Mouse (Mus musculus) naive thymus-derived CD4-positive, alpha-beta T cell, adult 2 months (primary cell): ENCODE results near the gene Timp3.

Experiments used
- DNase-seq: peaks from one replicate; pipeline ENCODE4 v3.0.0-alpha.2; 2011; ENCODE audit warnings: low read depth

Gene Timp3

DNA sequence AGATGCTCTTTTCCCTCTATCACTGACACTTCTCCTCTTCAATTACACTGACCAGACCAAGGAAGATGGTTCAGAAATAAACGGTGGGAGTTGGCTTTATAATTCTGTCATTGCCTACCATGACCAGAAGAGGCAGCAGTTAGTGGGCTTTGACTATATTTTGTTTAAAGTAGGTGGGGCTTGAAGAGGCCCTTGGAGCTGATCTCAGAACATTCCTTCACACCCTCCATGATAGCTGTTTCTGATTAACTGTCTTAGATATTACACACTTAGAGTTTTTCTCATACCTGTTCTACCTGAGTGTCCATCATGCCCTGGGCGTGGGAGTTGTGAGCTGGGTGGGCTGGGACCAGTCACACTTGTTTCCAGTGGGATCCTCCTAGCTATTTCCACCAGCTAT lies 28.5 kb downstream of the Timp3 start:
- no peak for DNase-seq

DNA sequence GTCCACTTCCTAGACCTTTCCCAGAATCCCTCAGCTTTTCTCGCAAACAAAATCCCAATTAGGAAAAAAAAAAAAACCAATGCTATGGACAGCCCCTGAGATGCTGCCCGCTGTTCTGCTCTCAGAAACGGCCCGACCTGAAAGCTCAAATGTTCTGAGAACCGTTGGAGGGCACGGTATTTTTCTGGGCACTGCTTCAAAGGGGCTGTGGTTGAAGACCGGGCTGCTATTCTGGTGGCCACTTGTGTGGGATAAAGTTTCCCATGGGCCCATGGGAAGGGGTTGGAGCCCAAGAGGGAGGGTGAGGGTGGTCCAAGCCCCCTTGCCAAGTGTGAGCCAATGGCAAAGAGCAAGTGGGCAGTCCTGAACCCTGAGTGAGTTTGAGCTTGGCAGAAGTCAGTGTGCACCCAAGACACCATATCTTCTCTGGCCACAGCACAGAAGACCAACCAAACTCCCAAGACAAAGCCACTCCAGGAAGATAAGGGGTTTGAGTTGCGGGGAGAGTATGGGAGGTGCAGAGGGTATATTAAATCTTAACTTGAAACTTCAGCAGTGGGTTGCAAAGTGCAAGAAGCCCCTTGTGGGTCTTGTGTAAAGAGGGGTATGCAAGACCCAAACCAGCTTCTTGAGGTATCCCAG lies 29.2 kb downstream of the Timp3 start:
- no peak for DNase-seq

DNA sequence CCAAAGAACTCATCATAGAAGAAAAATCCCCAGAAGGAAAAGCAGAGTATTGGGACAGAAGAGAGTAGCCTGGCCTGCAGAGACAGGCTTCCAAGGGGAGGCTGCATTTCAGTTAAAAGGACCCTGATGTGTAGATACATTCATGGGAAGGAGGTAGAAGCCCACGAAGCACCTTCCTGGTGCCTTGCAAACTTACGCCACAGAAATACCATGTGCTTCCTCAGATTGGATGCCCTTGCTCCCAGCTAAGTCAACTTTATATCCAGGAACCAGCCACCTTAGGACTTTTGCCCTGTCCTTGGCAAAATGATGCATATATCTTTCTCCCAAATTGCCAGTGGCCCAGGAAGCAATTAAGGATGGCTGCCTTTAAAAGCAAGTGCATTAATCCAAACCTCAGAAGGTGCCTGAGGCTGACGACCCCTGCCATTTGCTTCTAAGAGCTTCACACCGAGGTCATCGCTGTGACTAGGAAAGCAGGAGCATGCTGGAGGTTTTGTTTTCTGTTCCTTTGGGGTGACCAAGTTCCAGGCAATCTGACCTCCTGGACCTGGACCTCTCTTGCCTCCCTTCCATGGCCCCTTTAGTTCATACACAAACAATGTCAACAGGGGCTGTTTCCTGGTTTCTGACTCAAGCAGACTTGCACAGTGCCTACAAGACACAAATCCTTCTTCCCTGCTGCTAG lies 31.0 kb downstream of the Timp3 start:
- DNase-seq = no peak

DNA sequence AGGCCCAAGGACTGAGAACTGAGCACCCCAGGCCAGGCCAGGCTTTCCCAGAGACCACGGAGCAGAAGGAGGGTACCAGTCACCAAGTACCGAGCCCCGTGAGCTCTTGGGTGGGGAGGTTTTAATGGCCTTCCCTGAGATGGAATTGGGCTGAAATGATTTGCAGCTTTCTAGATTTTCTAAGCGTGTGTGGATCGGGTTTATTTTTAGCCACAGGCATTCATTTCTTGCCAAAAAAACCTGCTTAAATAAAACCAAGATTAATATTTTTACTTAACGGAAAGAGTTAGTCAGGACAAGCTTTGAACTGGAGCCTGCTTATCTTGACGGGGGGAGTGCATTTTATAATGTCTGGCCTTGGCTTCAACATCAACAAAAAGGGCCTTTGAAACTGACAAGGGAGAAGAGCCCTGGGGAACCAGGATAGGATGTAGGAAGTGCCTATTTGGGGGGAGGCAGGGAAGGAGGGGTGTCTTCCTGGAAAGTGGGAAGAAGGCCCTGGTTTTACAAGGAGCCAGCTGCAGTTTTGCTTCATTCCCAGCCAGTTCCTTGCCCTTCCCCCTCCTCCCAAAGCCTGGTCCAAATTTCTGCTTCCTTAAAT lies 31.6 kb downstream of the Timp3 start:
- no peak for DNase-seq

DNA sequence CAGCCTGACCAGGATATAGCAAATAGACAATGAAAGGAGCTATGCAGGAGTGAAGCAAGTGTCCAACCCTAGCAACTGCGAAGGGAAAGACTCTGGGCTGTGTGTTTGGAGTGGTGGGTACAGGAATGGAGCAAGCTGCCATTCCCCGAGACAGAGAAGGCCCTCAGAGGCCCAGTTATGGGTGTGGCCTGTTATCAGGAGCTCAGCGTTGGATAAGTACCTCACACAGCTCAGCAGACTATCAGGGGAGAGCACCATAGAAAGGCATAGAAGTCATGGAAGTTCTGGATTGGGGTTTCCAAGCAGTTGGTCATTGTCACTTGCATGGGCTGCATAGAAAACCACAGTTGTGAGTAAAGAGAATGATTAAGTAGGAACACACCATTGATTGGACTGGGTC lies 32.8 kb downstream of the Timp3 start:
- DNase-seq = no peak

DNA sequence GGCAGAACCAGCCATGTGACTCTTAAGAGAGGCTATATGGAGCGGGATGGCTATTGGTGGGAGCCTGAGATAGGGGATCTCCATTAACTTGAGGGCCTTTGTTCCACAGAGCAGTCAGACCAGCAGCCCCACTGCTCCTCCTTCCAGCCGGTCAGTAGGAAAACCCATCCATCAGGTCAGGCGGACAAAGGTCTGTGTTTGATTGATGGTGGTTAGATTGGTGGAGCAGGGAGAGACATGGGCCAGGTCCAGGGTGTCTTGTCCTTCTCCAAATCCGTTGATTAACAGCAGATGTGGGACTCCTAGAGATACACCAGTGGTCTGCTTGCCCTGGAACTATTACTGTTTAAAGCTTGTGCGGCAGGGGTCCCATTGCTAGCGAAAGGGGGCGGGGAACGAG lies 34.4 kb downstream of the Timp3 start:
- DNase-seq = no peak

DNA sequence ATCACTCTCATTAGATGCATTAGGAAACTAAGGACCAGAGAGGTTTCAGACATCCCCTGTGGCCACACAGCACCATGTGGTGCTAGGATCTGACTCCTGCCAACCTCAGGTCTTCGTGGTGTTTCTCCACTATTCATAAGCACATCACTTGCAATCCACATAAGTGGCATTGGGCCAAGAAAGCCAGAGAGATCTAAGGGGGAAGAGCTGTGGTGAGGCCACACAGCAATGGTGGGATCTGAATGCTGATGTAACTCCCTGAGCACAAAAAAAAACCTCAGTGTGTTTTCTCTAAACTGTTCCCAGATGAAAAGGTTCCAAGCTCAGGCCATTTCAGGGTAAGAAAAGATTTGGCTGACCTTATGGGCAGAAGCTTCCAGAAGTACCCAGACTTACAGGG lies 36.3 kb downstream of the Timp3 start:
- no peak for DNase-seq

DNA sequence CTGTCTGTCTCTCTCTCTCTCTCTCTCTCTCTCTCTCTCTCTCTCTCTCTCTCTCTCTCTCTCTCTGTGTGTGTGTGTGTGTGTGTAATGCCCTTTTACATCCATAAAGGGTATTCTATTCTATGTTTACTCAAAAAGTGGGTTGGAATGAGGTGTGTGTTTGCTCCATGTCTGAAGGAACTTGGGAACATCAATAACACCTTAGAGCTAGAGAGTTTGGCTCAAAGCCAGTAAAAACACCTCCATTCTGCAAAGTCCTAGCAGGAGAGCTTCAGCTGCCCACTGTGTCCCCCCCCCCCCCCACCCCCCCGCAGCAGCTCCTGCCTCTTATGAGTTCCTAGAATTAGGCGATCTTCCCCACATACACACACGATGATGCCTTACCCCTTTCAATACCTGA lies 37.1 kb downstream of the Timp3 start:
- DNase-seq = no peak

DNA sequence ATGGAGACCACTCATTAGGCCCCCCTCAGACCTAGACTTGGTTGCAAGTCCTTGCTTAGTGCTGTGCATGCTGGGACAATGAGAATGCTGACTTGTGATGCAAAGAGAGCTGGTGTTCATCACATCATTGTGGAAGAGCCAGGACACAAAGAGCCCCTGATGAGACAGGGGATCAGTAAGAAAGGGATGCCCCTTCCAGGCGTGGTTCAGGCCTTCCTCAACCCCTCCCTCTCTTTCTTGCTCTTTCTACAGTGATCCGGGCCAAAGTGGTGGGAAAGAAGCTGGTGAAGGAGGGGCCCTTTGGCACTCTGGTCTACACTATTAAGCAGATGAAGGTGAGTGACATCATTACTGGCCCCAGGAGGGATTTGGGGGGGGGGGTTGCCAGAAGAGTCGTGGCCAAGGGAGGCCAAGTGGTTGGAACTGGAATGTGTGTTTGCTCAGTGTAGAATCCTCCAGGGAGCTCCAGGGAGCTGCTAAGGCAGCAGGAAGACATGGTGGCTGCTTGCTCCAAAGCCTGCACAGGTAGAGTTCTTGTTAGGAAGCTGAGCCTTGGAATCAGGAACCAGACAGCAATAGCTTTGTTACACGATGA lies 38.0 kb downstream of the Timp3 start:
- no peak for DNase-seq

DNA sequence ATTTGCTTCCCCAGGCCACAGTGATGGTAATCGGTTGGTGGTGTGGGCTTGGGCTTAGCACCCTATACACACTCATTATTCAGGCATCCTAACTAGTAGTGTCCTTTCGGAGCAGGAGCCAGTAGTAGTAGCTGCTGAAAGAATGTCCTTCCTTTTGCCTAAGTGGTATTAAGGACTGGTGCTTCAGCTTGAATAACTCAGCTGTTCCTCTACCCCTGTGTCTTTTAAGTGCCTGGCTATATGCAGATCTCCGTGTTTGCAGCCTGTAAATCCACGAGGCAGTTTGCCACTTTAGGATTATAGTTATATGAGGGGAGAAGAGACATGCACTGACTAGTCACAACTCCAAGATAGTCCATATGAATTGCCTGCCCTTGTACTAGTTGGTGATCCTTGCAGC lies 38.9 kb downstream of the Timp3 start:
- no peak for DNase-seq

DNA sequence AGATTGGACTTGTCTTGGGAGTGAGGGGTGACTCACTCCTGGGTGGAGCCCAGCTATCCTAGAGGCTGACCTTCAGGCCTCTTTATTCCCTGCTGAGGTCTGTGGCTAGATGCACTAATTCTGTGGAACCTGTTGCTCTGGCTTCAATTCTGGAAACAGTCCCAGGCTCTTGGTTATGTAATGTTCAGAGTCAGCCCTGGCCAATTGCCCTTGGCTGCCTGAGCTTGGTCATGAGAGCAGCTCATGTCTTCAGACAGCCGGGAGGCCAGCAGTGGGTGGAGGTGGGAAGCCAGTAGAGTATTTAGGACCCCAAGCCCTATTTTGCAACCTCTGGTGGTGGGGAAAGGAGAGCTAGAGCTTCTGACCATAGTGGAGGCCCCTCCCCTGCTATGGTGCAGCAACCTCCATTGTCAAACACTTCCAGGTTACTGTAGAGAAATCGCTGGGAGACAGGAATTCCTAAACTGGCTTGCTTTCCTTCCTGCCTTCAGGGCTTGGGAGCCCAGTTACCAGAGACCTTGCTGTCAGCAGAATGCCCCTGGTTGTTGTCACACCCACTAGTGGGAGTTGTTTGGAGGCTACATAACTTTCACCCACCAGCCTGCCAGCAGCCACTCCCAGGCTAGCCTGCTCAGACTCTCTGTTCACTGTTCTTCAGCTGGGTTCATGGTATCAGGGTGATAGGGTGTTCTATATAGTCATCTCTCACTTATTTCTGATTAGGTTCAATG lies 39.6 kb downstream of the Timp3 start:
- DNase-seq = no peak

DNA sequence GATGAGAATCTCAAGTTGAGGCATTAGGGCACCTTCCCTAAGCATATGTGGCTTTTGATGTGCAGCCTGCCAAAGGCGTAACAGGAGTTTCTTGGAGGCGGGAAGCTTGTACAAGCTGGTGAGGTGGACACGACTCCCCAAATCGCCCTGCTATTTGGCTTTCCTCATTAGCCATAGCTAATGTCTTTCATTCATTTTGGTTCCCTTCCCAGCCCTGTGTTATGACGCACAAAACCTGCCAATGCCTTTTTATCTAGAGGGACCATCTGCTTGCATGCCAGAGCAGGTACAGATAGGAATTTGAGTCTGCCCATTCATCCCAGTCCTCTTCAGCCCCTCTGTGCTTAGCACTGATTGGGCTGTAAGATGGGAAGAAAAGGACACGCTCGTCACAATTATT lies 40.2 kb downstream of the Timp3 start:
- DNase-seq = no peak

DNA sequence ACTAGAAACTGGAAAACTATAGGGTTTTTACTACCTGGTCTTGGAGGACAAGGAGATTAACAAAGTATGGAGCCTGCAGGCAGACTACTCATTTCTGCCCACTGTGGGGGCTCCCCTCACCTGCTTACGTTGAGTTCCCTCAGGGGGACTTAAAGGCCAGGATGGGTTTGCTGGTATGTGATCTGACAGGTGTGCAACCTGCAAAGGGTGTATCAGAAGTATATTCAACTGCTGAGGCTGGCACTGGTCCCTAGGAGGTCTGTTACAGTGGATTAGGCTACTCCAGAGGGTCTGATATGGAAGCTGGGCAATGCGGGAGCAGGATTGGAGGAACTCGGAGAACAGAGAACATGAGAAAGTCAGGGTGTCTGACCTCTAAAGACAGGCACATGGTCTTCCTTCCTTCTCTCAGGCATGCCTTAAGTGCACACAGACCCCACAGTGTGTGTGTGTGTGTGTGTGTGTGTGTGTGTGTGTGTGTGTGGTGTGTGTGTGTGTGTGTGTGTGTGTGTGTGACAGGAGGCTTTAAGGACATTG lies 40.9 kb downstream of the Timp3 start:
- DNase-seq = no peak

DNA sequence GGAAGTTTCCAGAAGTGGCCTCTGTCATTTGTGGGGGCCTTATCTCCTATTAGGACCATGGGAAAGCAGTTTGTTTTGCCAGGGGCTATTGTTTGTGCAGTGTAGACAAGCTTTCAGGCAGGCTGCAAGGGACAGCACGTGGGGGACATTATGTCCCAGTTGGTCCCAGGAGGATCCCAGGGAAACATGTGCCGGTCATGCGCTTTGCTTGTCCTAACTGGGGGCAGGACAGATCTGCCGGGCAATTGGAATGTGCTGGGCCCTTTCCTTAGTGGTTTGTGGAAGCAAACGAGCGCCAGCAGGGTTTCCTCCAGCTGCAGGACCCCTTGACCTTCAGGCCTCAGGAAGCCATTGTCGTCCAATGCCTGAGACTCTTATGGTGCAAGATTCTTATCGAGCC lies 41.4 kb downstream of the Timp3 start:
- DNase-seq = no peak

DNA sequence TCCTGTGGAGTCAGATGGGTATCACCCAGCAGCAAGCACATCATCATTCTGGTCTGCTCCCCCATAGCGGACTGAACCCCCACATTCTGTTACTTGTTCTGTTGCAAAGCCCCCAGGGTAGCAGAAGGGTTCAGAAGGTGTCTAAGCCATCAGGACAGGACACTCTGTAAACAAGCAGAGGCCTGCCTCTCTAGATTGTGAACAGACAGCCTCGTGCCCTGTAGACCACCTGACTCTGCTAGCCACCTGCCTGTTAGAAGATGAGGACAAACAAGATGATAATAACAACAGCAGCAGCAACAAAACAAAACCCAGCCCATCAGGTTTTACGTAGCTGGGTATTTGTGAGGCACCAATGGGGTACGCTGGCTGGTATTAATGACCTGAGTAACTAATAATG lies 42.0 kb downstream of the Timp3 start:
- no peak for DNase-seq

DNA sequence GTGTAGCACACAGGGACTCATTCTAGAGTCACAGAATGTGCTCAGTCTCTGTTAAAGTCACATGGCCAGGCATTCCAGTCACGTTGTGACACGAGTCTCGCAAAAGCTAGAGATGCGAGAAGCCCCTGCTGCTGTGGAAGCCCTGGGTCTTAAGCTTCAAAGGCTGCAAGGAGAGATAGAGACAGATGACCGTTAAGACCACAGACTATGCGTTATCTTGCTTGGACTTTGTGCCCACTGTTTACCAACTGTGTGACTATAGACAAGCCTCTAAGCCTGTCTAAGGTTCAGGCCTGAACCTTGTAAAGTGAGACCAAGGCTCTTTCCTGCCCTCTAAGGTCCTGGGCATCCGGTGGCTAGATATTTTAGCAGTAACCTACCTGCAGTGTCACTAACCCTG lies 42.5 kb downstream of the Timp3 start:
- no peak for DNase-seq

DNA sequence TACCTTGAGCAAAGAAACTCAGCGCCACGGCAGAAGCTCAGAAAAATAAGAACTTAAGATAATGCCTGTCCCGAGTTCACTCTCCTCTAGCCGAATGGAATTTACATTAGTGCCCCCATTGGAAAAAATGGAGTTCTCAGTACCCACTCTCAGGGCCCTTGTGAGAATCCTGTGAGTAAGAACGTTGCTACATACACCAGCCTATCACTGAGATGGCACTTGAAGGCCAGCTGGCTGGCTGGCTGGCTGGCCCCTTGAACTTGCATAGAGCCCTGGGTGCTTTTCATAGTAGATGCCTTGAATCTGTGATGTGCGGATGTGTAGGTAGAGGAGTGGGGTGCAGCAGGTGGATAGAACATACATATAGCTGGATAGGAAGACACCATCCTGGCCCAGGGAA lies 43.2 kb downstream of the Timp3 start:
- DNase-seq = no peak

DNA sequence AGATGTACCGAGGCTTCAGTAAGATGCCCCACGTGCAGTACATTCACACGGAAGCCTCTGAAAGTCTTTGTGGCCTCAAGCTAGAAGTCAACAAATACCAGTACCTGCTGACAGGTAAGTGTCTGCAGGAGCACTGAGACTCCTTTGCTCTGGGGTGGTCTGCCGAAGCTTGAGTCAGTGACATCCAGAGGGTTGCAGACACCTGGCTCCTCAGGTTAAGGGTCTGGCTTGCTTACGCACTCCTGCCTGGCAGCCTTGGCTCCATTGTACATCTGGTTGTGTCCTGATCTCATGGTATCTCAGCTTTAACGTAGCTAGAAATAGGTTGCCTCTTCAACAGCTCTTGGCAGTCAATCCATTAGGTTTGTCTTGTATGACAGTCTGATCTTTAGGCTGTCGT lies 43.8 kb downstream of the Timp3 start:
- DNase-seq = no peak

DNA sequence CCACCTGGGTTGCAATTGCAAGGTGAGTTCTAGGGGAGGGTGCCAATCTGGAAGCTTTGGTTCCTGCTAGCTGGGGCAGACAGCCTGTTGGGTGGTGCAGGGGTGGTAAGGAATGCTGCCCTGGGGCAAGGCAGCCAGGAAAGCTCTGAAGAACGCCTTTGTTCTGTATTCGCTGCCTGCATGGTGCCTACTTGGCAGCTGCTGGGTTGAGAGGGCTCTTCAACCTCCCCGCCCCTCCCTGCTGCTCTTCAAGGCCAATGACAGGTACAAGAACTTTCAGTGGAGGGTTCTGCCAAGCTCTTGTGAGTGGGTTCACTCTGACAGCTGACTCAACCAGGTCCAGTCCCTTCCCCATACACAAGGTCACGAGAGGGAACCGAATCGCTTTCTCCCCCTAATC lies 44.5 kb downstream of the Timp3 start:
- DNase-seq = no peak

DNA sequence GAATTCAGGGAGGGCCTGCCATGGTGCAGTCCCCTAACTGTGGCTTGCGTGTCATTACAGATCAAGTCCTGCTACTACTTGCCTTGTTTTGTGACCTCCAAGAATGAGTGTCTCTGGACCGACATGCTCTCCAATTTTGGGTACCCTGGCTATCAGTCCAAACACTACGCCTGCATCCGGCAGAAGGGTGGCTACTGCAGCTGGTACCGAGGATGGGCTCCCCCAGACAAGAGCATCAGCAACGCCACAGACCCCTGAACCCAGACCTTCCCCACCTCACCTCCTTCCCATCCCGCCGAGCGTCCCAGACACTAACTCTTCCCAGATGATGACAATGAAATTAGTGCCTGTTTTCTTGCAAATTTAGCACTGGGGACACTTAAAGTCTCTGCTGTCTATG lies 45.5 kb downstream of the Timp3 start:
- no peak for DNase-seq

DNA sequence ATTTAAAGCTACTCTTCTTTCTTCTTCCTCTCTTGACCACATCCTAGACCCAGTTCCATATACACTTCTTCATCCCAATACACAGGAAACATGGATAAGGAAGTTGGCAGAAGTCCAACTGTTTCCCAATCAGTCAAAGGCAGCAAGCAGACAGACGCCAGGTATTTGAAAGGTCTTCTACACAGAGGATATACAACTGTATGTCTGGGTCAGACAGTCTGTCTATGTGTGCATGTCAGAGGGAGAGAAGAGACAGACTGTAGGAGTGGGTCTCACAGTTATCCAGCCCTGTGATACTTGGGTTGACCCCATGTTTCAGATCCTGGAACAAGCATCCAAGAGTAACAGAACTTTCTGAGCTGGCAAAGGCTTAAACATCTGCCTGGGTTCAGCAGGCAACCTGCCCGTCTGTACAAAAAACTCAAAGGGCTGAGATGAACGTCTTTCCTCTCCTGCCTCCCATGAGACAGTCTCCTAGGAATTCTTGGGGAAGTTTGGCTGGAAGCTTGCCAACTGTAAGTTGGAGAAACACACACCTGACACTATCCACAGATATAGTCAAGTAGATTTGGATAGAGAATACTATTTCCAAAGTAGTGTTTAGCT lies 46.2 kb downstream of the Timp3 start:
- DNase-seq = no peak

DNA sequence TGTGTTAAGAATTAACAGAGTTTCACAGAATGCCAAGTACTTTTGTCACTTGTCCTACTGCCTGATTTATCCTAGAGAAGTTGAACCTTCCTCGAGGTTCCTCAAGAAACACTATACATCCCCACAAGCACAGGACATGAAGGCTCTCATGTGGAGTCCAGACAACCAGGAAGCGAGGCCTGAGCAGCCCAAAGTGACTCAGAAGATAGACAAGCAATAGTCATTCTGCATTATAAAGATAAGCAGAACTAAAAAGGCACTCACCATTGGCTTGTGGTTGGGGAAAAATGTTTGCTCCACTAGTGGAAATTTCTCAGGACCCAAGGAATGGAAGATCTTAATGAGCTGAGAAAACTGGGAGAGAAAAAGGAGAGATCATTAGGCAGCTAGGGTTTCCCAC lies 51.1 kb downstream of the Timp3 start:
- DNase-seq = no peak
